Mouse (Mus musculus) olfactory bulb, adult 2 months (tissue): ENCODE results near the gene Ttc41.

Source experiments
- CTCF ChIP-seq: fragments of 200-500 bp; IDR thresholded peaks from 2 replicates; pipeline ENCODE4 v1.5.1; 2012; ENCODE audit warnings: low read depth, mild to moderate bottlenecking, low read length, moderate library complexity; ENCODE audit not compliant: insufficient read depth
- POLR2A ChIP-seq: fragments of 200-500 bp; IDR thresholded peaks from 2 replicates; pipeline ENCODE4 v1.6.1; 2012; ENCODE audit warnings: mild to moderate bottlenecking, low read depth, low read length, moderate library complexity; ENCODE audit not compliant: insufficient read depth

DNA sequence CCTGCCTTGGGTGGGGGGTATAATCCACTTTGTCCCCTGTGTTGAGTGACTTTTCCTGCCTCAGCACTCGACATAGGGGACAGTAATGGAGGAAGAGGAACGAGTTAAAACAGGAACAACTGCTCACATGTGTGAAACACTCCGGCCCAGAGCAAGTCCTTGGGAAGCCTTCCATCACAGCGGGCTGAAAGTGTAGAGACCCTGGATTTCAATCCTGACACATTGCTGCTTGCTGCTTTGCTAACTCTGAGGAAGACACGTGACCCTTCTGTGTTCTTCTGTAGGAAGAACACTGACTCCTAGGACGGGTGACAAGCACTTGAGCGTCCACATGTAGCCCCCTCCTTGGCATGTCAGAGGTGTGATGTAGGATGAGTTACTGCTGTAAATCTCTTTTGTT lies 109.5 kb downstream of the Ttc41 start:
- no peak for TF ChIP-seq CTCF
- TF ChIP-seq POLR2A, result no peak
